9 mouse cellular contexts compared by ENCODE assay signal in the genomic region with DNA sequence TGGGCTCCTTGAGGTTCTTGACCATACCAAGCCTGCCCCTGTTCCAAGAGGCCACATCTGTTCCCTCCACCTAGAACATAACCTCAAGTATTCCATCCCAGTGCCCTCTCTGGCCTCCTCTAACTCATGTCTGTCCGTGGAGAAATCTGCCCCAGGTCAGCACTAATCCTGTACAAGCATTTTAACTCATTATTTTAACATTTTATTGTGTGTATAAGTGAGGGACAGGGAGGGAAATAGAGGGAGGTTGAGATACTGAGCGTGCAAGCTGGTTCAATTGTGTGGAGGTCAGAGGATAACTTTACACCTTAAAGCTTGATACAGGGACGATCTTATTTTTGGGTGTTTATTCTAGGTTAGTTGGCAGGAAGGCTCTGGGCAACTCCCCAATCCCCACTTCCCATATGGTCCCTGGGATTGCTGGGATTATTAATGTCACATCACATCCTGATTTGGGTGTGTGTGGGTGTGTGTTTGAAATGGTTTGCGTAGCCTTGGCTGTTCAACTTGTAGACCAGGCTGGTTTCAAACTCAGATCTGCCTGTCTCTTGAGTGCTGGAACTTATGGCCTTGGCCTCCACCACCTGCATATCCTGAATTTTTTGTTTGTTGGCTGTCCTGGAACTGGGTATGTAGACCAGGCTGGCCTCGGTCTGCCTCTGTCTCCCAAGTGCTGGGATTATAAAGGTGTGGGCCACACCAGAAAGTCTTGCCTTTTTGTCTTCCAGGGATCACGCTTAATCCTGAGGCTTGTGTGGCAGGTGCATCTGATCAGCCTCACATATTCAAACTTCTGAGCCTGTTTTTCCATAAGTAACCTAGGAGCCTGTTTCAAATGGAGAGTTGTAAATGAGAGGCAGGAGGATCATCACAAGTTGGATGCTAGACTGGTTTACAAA. TPM values are rescaled to one million over a fixed set of nuclear protein-coding genes. Genes with fewer than 3 reads are reported as not detected.
A peak's percentile ranks its signal among the peaks of the same experiment; 100 is the strongest.
DNase-seq lines count a peak whose midpoint lies in the region; ATAC-seq and TF ChIP-seq lines count a peak whose summit lies in the region.
"Had no signal": no experiment of that assay in that cellular context is flagged by ENCODE, and none has a peak within 500 bp of the region (broad histone marks: within the 10 kb centered on the region; RNA-seq: fewer than 3 reads in every experiment).

No protein-coding gene starts in this region.

- H3K4me1 ChIP-seq in heart, embryonic 15.5 days (replicated peaks), result peaks cover 10% of the 10 kb centered on the region
- H3K4me1 ChIP-seq in neural tube, embryonic 15.5 days, result peaks cover 10% of the 10 kb centered on the region
- no peaks in the 10 kb centered on the region for H3K4me1 ChIP-seq in stomach, postnatal 0 days (replicated peaks; ENCODE audit: control insufficient read depth, insufficient read depth)
- no peaks in the 10 kb centered on the region; the same call in 1 of the 2 replicates for H3K4me1 ChIP-seq in thymus, adult 2 months (replicated peaks; ENCODE audit: control insufficient read depth, insufficient read depth, low read length)

- no peak overlapping the region for H3K4me3 ChIP-seq in heart, embryonic 15.5 days
- H3K4me3 ChIP-seq in neural tube, embryonic 15.5 days (replicated peaks), result no peak overlapping the region
- H3K4me3 ChIP-seq in layer of hippocampus, adult 2 months, result no peak overlapping the region
- H3K4me3 ChIP-seq in stomach, postnatal 0 days (ENCODE audit: low read depth, low read length), result no peak overlapping the region; the same call in 1 of the 2 replicates
- H3K4me3 ChIP-seq in thymus, adult 2 months (ENCODE audit: control insufficient read depth, insufficient read depth, low read length), result no peak overlapping the region

- no peak for TF ChIP-seq POLR2A in thymus, adult 2 months (IDR thresholded peaks at IDR 0.05; ENCODE audit: control insufficient read depth, extremely low read depth, insufficient read depth, low read length, poor library complexity)

- 52% methylated on average over 6 of the region's 6 CpGs for WGBS in heart, embryonic 15.5 days
- WGBS in neural tube, embryonic 15.5 days, result 60% methylated on average over 6 of the region's 6 CpGs
- WGBS in stomach, postnatal 0 days, result 41% methylated on average over 6 of the region's 6 CpGs
- 86% methylated on average over 6 of the region's 6 CpGs for WGBS in thymus, adult 2 months

- H3K9ac ChIP-seq in heart, embryonic 15.5 days, result no peak overlapping the region
- no peak overlapping the region for H3K9ac ChIP-seq in neural tube, embryonic 15.5 days (replicated peaks)
- no peak overlapping the region for H3K9ac ChIP-seq in stomach, postnatal 0 days (ENCODE audit: low read length)

- TF ChIP-seq CTCF in layer of hippocampus, adult 2 months (conservative IDR thresholded peaks at IDR 0.05), result no peak
- TF ChIP-seq CTCF in stomach, postnatal 0 days (IDR thresholded peaks at IDR 0.05; ENCODE audit: low read depth), result no peak
- TF ChIP-seq CTCF in thymus, adult 2 months (IDR thresholded peaks at IDR 0.05; ENCODE audit: borderline replicate concordance, control insufficient read depth, extremely low read depth, insufficient read depth, low read length, poor library complexity), result no peak

- no peaks in the 10 kb centered on the region for H3K9me3 ChIP-seq in heart, embryonic 15.5 days (replicated peaks)
- H3K9me3 ChIP-seq in neural tube, embryonic 15.5 days (replicated peaks), result no peaks in the 10 kb centered on the region
- H3K9me3 ChIP-seq in stomach, postnatal 0 days (ENCODE audit: control insufficient read depth, low read length), result no peaks in the 10 kb centered on the region

- H3K27me3 ChIP-seq in heart, embryonic 15.5 days, result no peaks in the 10 kb centered on the region
- no peaks in the 10 kb centered on the region for H3K27me3 ChIP-seq in neural tube, embryonic 15.5 days (replicated peaks)
- no peaks in the 10 kb centered on the region for H3K27me3 ChIP-seq in stomach, postnatal 0 days (ENCODE audit: control insufficient read depth, insufficient read depth, low read length)
- H3K27me3 ChIP-seq in thymus, adult 2 months (ENCODE audit: control insufficient read depth, insufficient read depth, low read length), result no peaks in the 10 kb centered on the region
- H3K27me3 ChIP-seq: Patski had no signal

- H3K36me3 ChIP-seq in heart, embryonic 15.5 days, result peaks cover 37% of the 10 kb centered on the region
- peaks cover 40% of the 10 kb centered on the region for H3K36me3 ChIP-seq in neural tube, embryonic 15.5 days
- peaks cover 14% of the 10 kb centered on the region for H3K36me3 ChIP-seq in stomach, postnatal 0 days (ENCODE audit: control insufficient read depth, insufficient read depth, low read length)
- peaks cover 33% of the 10 kb centered on the region for H3K36me3 ChIP-seq in thymus, adult 2 months (ENCODE audit: control insufficient read depth, insufficient read depth, low read length)

- H3K27ac ChIP-seq in heart, embryonic 15.5 days, result peak overlapping the region; percentile 44
- H3K27ac ChIP-seq in neural tube, embryonic 15.5 days (replicated peaks), result no peak overlapping the region
- H3K27ac ChIP-seq in layer of hippocampus, adult 2 months, result peak overlapping the region; percentile 58
- H3K27ac ChIP-seq in stomach, postnatal 0 days (replicated peaks), result no peak overlapping the region
- H3K27ac ChIP-seq in thymus, adult 2 months (ENCODE audit: control insufficient read depth, insufficient read depth, low read length), result no peak overlapping the region

- DNase-seq in heart, adult 9 months (ENCODE audit: low spot score in 2 of 2), result no peak
- peak; percentile 30 for DNase-seq in neural tube, embryonic 10.5 days (ENCODE audit: extremely low spot score, low spot score)
- DNase-seq in layer of hippocampus, adult 2 months (ENCODE audit: low spot score in 2 of 2), result peak; percentile 43 to 63
- DNase-seq in stomach, postnatal 0 days (ENCODE audit: low spot score), result peak; percentile 14
- no peak for DNase-seq in thymus, postnatal 10 days (ENCODE audit: low spot score in 2 of 2)
- DNase-seq in thymus, adult 2 months, result no peak

- no peak for TF ChIP-seq EP300 in stomach, postnatal 0 days (optimal IDR thresholded peaks at IDR 0.05)

- peak overlapping the region; percentile 45 for H3K4me2 ChIP-seq in heart, embryonic 15.5 days
- no peak overlapping the region; the same call in 1 of the 2 replicates for H3K4me2 ChIP-seq in neural tube, embryonic 15.5 days
- peak overlapping the region; percentile 48; the same call in 1 of the 2 replicates for H3K4me2 ChIP-seq in stomach, postnatal 0 days (replicated peaks; ENCODE audit: low read depth)

- ATAC-seq in heart, embryonic 15.5 days (replicated peaks; ENCODE audit: insufficient number of reproducible peaks, insufficient read depth, low FRiP score, low read depth), result no peak
- no peak for ATAC-seq in neural tube, embryonic 15.5 days (ENCODE audit: low FRiP score)
- no peak for ATAC-seq in stomach, postnatal 0 days (ENCODE audit: low FRiP score, low TSS enrichment)

RNA-seq across cellular contexts. Expression of gene Doc2b, which starts 27.5 kb away (rescaled TPM):
- 0.13 and 0.51 TPM in 2 replicates for polyA plus RNA-seq in heart, embryonic 15.5 days (2015; fragmentation: Nextera tagmentation; extraction: Ambion mirVana)
- 2.5 and 2.8 TPM in 2 replicates for polyA plus RNA-seq in neural tube, embryonic 15.5 days (2015; fragmentation: Nextera tagmentation; extraction: Ambion mirVana)
- total RNA-seq in layer of hippocampus, adult 2 months (2021), result 10 to 100 TPM; 92.6 to 93.1 TPM
- 0.65 and 0.75 TPM in 2 replicates for polyA plus RNA-seq in stomach, postnatal 0 days (2015; fragmentation: Nextera tagmentation; extraction: Ambion mirVana)
- polyA plus RNA-seq in thymus, adult 2 months (2012; rRNA removed), result 0.24 and 0.31 TPM in 2 replicates

RNA-seq across cellular contexts. Expression of gene Ywhae, which starts 35.7 kb away (rescaled TPM):
- 611 and 667 TPM in 2 replicates for polyA plus RNA-seq in heart, embryonic 15.5 days (2015; fragmentation: Nextera tagmentation; extraction: Ambion mirVana)
- polyA plus RNA-seq in neural tube, embryonic 15.5 days (2015; fragmentation: Nextera tagmentation; extraction: Ambion mirVana), result 1,285 and 1,371 TPM in 2 replicates
- 1,000 to 10,000 TPM; 1,140 to 1,236 TPM for total RNA-seq in layer of hippocampus, adult 2 months (2021)
- polyA plus RNA-seq in stomach, postnatal 0 days (2015; fragmentation: Nextera tagmentation; extraction: Ambion mirVana), result 401 and 416 TPM in 2 replicates
- polyA plus RNA-seq in thymus, adult 2 months (2012; rRNA removed), result 170 and 177 TPM in 2 replicates

Comparison
In these comparisons a context has a peak if more than half of its experiments do, and no peak if none do; other contexts are left out.
1. H3K27ac ChIP-seq: peak in heart, embryonic 15.5 days (single experiment) and layer of hippocampus, adult 2 months (single experiment); none in neural tube, embryonic 15.5 days (single experiment), stomach, postnatal 0 days (single experiment) and thymus, adult 2 months (single experiment).
2. DNase-seq: peak in neural tube, embryonic 10.5 days (single experiment), layer of hippocampus, adult 2 months (2 of 2) and stomach, postnatal 0 days (single experiment); none in heart, adult 9 months (0 of 2), thymus, postnatal 10 days (0 of 2) and thymus, adult 2 months (single experiment).